Mouse (Mus musculus): ENCODE data around the gene Abcd3.

GRCm38 (mm10) chr3:121737453-121737852 is 77.6 kb downstream of the Abcd3 start:
- no peak for TF ChIP-seq CTCF (IDR thresholded peaks at IDR 0.05; ENCODE audit: control insufficient read depth, insufficient read depth, insufficient replicate concordance, low read depth, low read length)
- no peak for TF ChIP-seq POLR2A (IDR thresholded peaks at IDR 0.05; ENCODE audit: control insufficient read depth, low read depth, low read length)
